Mouse (Mus musculus): ENCODE measurements around the gene Ftl1.
A peak's percentile ranks its signal among the peaks of the same experiment; 100 is the strongest.
"Not testable (repeated sequence)": the region's sequence is repeated elsewhere in the genome, so short reads cannot be mapped to it uniquely, and the experiment has no call there.

The Ftl1 gene

GRCm38 (mm10) chr7:45467090-45467670, 7.5 kb upstream of the Ftl1 start:
- Histone ChIP-seq H3K36me3 (ENCODE audit: insufficient read depth, low read length) (peaks cover 40% of the 10 kb centered on the region), H3K27me3 (ENCODE audit: insufficient read depth, low read length) (no peaks in the 10 kb centered on the region), H3K4me1 (replicated peaks; ENCODE audit: low read depth, low read length) (peaks cover 53% of the 10 kb centered on the region), H3K4me3 (replicated peaks; ENCODE audit: low read length) (peak overlapping the region; percentile 99), H3K9me3 (ENCODE audit: low read length) (no peaks in the 10 kb centered on the region)
- no peak for TF ChIP-seq NANOG (IDR thresholded peaks at IDR 0.05; ENCODE audit: borderline replicate concordance, low read length)
- TF ChIP-seq POU5F1 (IDR thresholded peaks at IDR 0.05; ENCODE audit: borderline replicate concordance, low read length), result no peak
- TF ChIP-seq CTCF (conservative IDR thresholded peaks at IDR 0.05; ENCODE audit: low read length), result no peak

GRCm38 (mm10) chr7:45466283-45467089, 6.8 kb upstream of the Ftl1 start, which contains the start of gene Bax:
Gene Bax, minus strand, starts transcription at chr7:45466898.
- peaks cover 46% of the 10 kb centered on the region for H3K36me3 ChIP-seq (ENCODE audit: insufficient read depth, low read length)
- H3K4me1 ChIP-seq (replicated peaks; ENCODE audit: low read depth, low read length), result peaks cover 60% of the 10 kb centered on the region
- no peaks in the 10 kb centered on the region for H3K27me3 ChIP-seq (ENCODE audit: insufficient read depth, low read length)
- no peak for TF ChIP-seq NANOG (IDR thresholded peaks at IDR 0.05; ENCODE audit: borderline replicate concordance, low read length)
- peak within 1 kb of the TSS; percentile 99 for H3K4me3 ChIP-seq (replicated peaks; ENCODE audit: low read length)
- H3K9me3 ChIP-seq (ENCODE audit: low read length), result no peaks in the 10 kb centered on the region

- no peak for TF ChIP-seq POU5F1 (IDR thresholded peaks at IDR 0.05; ENCODE audit: borderline replicate concordance, low read length)
- TF ChIP-seq CTCF (conservative IDR thresholded peaks at IDR 0.05; ENCODE audit: low read length), result no peak
- TF ChIP-seq NANOG (IDR thresholded peaks at IDR 0.05; ENCODE audit: borderline replicate concordance, low read length), result no peak
- Histone ChIP-seq H3K27me3 (ENCODE audit: insufficient read depth, low read length) (no peaks in the 10 kb centered on the region), H3K4me1 (replicated peaks; ENCODE audit: low read depth, low read length) (peaks cover 60% of the 10 kb centered on the region), H3K4me3 (replicated peaks; ENCODE audit: low read length) (peak overlapping the region; percentile 99), H3K9me3 (ENCODE audit: low read length) (no peaks in the 10 kb centered on the region), H3K36me3 (ENCODE audit: insufficient read depth, low read length) (peaks cover 49% of the 10 kb centered on the region)
Measured at GRCm38 (mm10) chr7:45465549-45465948, 5.9 kb upstream of the Ftl1 start.

DNA sequence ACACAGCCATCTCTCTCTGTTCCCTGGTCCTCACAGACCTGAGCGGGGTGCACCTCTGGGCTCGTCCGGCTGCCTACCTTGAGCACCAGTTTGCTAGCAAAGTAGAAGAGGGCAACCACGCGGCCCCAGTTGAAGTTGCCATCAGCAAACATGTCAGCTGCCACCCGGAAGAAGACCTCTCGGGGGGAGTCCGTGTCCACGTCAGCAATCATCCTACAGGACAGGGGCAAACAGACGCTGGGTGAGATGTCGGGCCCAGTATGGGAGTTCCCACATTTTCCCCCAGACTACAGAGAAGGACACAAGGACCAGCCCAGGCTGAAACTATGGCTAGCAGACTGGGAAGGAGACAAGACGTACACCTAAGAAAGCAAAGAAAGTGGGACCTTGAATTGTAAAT, 5.4 kb upstream of the Ftl1 start:
- no peak for TF ChIP-seq NANOG (IDR thresholded peaks at IDR 0.05; ENCODE audit: borderline replicate concordance, low read length)
- no peak for TF ChIP-seq POU5F1 (IDR thresholded peaks at IDR 0.05; ENCODE audit: borderline replicate concordance, low read length)
- no peak for TF ChIP-seq CTCF (conservative IDR thresholded peaks at IDR 0.05; ENCODE audit: low read length)
- Histone ChIP-seq H3K36me3 (ENCODE audit: insufficient read depth, low read length) (peaks cover 53% of the 10 kb centered on the region), H3K4me3 (replicated peaks; ENCODE audit: low read length) (peak overlapping the region; percentile 99), H3K4me1 (replicated peaks; ENCODE audit: low read depth, low read length) (peaks cover 64% of the 10 kb centered on the region), H3K27me3 (ENCODE audit: insufficient read depth, low read length) (no peaks in the 10 kb centered on the region), H3K9me3 (ENCODE audit: low read length) (no peaks in the 10 kb centered on the region)

- H3K4me3 ChIP-seq (replicated peaks; ENCODE audit: low read length), result peak overlapping the region; percentile 99
- H3K9me3 ChIP-seq (ENCODE audit: low read length), result no peaks in the 10 kb centered on the region
- H3K36me3 ChIP-seq (ENCODE audit: insufficient read depth, low read length), result peaks cover 56% of the 10 kb centered on the region
- H3K27me3 ChIP-seq (ENCODE audit: insufficient read depth, low read length), result no peaks in the 10 kb centered on the region
- no peak for TF ChIP-seq CTCF (conservative IDR thresholded peaks at IDR 0.05; ENCODE audit: low read length)
- no peak for TF ChIP-seq NANOG (IDR thresholded peaks at IDR 0.05; ENCODE audit: borderline replicate concordance, low read length)
- TF ChIP-seq POU5F1 (IDR thresholded peaks at IDR 0.05; ENCODE audit: borderline replicate concordance, low read length), result no peak
- H3K4me1 ChIP-seq (replicated peaks; ENCODE audit: low read depth, low read length), result peaks cover 65% of the 10 kb centered on the region
Measured at GRCm38 (mm10) chr7:45463987-45464778, 4.5 kb upstream of the Ftl1 start.

DNA sequence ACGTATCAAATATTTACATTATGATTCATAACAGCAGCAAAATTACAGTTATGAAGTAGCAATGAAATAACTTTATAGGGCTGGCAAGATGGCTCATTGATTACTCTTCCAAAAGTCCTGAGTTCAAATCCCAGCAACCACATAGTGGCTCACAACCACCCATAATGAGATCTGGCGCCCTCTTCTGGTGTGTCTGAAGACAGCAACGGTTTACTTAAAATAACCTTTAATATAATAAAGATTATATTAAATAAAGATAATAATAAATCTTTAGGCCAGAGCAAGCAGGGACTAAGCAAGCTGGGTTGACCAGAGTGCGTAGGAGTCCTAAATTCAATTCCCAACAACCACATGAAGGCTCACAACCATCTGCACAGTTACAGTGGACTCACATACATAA, 3.2 kb upstream of the Ftl1 start:
- TF ChIP-seq CTCF (conservative IDR thresholded peaks at IDR 0.05; ENCODE audit: low read length), result peak; percentile 47; the same call in 1 of the 2 replicates
- Histone ChIP-seq H3K36me3 (ENCODE audit: insufficient read depth, low read length) (peaks cover 68% of the 10 kb centered on the region), H3K4me3 (replicated peaks; ENCODE audit: low read length) (peak overlapping the region; percentile 99), H3K4me1 (replicated peaks; ENCODE audit: low read depth, low read length) (peaks cover 62% of the 10 kb centered on the region)
- H3K27me3 ChIP-seq (ENCODE audit: insufficient read depth, low read length); H3K9me3 ChIP-seq (ENCODE audit: low read length): not testable (repeated sequence)

DNA sequence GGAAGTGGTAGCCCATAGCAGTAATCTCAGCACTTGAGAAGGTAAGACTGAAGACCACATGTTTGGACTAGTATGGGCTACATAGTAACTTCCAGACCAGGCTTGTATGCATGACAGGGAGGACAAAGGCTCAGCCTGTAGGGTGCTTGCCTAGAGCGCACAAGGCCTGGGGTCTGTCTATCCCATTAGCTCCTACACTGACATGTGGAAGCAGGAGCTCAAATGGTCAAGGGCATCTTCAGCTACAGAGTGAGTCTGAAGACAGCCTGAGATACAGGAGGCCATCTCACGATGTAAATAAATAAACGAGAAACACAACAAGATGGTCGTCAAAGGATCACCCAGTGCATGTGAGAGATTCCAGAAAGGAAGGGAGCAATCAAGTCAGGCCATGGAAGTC, 2.6 kb upstream of the Ftl1 start:
- H3K36me3 ChIP-seq (ENCODE audit: insufficient read depth, low read length), result peaks cover 74% of the 10 kb centered on the region
- peaks cover 58% of the 10 kb centered on the region for H3K4me1 ChIP-seq (replicated peaks; ENCODE audit: low read depth, low read length)
- TF ChIP-seq POU5F1 (IDR thresholded peaks at IDR 0.05; ENCODE audit: borderline replicate concordance, low read length) (no peak), NANOG (IDR thresholded peaks at IDR 0.05; ENCODE audit: borderline replicate concordance, low read length) (no peak), CTCF (conservative IDR thresholded peaks at IDR 0.05; ENCODE audit: low read length) (no peak)
- no peaks in the 10 kb centered on the region for H3K27me3 ChIP-seq (ENCODE audit: insufficient read depth, low read length)
- no peaks in the 10 kb centered on the region for H3K9me3 ChIP-seq (ENCODE audit: low read length)
- H3K4me3 ChIP-seq (replicated peaks; ENCODE audit: low read length), result peak overlapping the region; percentile 75

DNA sequence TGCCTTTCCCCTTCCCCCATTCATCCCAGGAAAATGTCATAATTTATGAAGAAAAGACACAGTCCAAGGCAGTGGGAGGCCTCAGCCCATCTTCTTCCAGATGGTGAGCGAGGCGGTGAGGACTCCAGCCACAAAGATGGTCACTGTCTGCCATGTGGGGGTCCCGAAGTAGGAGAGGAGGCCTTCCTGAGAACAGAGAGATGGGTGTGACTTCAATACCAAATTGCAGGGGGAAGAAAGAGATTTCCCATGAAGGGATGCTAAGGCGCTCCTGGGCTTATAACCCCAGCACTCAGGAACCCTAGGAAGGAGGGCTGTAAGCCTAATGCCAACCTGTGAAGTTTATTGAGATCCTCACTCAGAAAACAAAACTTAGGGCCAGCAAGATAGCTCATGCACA, 2.1 kb upstream of the Ftl1 start:
- Histone ChIP-seq H3K9me3 (ENCODE audit: low read length) (no peaks in the 10 kb centered on the region), H3K4me3 (replicated peaks; ENCODE audit: low read length) (peak overlapping the region; percentile 75), H3K27me3 (ENCODE audit: insufficient read depth, low read length) (no peaks in the 10 kb centered on the region), H3K36me3 (ENCODE audit: insufficient read depth, low read length) (peaks cover 79% of the 10 kb centered on the region), H3K4me1 (replicated peaks; ENCODE audit: low read depth, low read length) (peaks cover 58% of the 10 kb centered on the region)
- TF ChIP-seq CTCF (conservative IDR thresholded peaks at IDR 0.05; ENCODE audit: low read length), result no peak
- no peak for TF ChIP-seq NANOG (IDR thresholded peaks at IDR 0.05; ENCODE audit: borderline replicate concordance, low read length)
- TF ChIP-seq POU5F1 (IDR thresholded peaks at IDR 0.05; ENCODE audit: borderline replicate concordance, low read length), result no peak

Measured in E14TG2a.4 (cell line).